Mouse (Mus musculus): ENCODE data around the gene Abcc12.

- TF ChIP-seq POLR2A (IDR thresholded peaks at IDR 0.05; ENCODE audit: low read depth, low read length) (no peak), CTCF (IDR thresholded peaks at IDR 0.05; ENCODE audit: borderline replicate concordance, insufficient read depth, low read length) (no peak)
Measured at GRCm38 (mm10) chr8:86493841-86494240, 86.6 kb downstream of the Abcc12 start.
